Mouse (Mus musculus): ENCODE results near the gene Ip6k3.

Gene Ip6k3

DNA sequence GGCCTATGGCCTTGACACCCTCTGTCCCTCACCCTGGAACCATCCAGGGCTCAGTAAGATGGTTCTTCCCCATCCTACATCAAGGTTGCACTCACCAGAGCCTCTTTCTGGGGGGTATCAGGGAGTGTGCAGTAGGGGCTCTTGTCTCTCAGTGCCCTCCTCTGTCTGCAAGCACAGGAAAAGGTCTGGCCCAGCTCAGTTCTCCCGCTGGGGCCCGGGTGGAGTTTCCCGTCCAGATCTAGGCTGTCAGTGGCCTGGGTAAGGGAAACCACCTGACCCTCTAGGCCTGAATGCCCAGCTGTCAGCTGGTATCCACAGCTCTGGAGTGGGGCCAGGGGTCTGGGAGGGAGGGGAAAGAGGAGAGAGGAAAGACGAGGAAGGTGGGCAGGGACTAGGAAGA is at the start of gene Ip6k3:
Gene Ip6k3, minus strand, starts transcription at position 251 of the 400 bp plus-strand sequence.
- peak; percentile 18 to 45 for DNase-seq

DNA sequence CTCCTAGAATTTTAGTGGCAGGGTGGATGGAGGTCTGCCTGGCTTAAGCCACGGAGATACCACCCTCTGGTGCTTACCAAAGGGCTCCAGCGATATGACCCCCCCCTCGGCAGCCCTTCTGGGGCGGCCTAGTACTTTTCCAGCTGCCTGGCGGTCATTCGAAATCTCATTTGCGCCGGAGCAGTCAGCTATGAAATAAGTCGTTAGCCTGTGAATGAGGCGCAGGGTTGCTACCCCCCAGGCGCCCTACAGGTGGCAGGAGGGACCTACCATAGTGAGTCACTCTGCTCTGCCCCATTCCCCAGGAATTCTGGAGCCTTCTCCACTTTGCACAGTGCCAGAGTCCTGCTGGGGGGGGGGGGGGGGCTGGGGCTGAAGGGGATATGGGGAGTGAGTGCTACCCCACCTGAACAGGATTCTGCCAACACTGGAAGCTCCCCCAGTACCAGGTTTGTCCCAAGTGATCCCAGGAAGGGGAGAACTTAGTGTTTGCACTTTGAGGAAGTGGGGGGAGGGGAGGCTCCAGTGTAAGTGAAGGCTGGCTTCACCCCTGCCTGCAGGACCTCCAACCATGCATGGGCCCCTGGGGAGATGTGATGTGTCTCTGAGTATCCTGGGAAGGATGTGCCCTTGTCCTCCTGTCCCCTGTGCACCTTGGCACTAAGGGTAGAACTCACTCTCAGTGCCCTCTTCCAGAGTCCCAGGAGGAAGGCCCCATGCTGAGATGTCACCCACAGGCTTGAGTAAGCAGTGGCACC is 45.4 kb upstream of the Ip6k3 start:
- DNase-seq = peak; percentile 51 to 64

DNA sequence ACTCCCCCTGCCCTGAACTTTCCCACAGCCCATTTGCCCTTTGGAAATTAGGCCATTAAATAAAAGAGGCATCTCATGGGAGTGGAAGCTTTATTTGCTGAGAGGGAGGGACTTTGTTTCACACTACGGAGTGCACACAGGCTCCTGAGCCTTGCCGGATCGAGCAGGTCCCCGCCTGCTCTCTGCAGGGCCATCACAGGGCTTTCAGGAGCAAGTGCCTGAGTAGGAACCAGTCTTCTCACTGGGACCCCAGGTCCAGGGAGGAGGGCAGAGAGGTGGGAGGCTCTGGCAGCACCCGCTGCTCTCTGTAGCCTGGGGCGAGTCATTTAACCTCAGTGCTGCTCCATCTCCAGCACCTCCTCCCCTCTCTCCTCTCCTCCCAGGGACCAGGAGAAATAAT is 44.4 kb upstream of the Ip6k3 start:
- no peak for DNase-seq

DNA sequence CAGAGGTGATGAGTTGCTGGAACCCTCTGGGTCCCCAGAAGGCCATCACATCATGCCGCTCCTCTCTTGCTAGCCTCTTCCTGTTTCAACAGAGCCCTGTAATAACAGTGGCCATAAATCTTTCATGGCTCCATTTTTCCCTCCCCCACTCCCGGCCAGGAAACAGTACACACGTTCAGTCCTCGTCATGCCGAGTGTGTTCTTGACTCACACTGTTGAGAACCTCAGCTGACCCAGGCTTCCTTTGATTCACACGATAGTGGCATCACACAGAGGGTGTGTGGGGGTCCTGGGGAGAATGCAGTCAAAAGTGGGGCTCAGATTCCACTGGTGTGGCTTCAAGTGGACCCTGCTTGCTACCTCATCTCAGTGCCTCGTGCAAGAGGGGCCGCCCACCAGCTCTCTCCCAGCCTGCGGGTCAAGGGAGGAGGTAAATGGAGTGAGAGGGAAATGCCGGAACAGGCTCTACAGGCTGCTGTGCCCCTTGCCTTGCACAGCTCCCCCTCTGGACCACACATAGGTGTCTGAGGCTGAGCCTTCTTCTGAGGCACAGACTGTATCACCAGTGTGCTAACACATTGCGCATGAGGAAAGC is 39.6 kb upstream of the Ip6k3 start:
- DNase-seq = no peak

DNA sequence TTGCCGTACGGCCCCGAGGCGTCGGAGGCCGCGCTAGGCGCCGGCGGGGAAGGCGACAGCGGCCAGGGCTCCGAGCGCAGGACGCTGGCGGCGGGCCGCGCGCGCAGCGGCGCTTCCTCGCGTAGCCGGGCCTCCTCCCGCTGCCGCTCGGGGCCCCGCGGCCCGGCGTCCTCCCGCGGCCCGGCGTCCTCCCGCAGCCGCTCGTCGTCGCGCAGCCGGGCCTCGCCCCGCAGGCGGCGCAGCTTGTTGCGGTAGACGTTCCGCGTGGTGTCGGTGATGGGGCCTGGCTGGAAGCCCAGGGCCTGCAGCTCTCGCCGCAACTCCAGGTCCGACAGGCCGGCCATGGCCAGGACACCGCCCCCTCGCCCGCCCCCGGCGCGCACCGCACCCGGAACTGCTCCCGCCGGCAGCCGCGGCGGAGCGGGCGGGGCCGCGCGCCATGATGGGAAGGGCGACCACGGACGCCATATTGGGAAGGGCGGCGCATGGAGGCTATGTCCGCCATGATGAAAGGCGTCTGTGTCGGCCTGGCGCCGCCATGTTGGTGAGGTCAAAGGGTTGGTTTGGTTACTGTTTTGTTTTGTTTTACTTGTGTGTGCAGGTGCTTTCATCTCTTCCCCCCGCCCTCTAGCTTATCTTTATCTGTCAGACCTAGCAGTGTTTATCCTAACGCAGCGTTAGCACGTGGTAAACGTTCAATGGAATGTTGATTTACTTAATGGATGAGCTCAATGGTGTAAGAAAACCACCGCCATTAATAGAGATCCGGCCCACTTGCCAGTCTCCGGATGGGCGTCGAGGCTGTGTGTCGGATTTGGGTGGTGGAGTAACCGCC is 36.7 kb upstream of the Ip6k3 start, which contains the start of gene Lemd2:
Gene Lemd2, minus strand, starts transcription at position 395 of the 835 bp plus-strand sequence.
- DNase-seq = peak; percentile 96

DNA sequence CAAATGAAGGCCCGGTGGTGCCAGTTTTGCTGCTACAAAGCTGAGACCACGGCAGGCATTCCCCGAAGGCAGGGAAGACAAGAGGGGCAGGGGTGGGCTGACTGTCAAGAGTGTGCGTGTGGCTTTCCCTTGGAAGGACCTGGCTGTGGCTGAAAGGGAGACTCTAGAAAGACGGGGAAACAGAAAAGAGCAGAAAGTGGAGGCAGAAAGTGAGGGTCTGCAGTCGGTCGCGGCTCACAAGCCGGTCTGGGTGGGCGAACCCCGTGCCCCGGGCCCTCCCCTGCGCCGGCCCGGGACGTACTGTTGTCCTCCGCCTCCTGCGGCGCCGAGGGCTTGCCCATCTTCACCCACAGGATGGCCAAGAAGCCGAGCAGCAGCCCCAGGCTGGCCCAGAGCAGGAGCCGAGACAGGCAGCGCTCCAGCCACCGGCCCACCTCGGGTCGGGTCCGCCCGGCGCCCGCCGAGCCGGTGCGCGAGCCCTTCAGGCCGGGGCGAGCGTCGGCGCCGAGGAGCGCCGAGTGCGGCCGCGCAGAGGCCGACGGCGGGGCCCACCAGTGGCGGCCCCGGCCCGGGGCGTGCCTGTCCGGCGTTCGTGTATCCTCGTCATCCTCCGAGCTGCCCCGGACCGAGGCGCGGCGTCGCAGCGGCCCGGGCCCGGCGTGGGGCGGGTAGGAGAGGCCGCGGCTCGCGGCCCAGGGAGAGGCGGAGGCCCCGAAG is 35.9 kb upstream of the Ip6k3 start:
- peak in 1 of 2 experiments; percentile 20 for DNase-seq

DNA sequence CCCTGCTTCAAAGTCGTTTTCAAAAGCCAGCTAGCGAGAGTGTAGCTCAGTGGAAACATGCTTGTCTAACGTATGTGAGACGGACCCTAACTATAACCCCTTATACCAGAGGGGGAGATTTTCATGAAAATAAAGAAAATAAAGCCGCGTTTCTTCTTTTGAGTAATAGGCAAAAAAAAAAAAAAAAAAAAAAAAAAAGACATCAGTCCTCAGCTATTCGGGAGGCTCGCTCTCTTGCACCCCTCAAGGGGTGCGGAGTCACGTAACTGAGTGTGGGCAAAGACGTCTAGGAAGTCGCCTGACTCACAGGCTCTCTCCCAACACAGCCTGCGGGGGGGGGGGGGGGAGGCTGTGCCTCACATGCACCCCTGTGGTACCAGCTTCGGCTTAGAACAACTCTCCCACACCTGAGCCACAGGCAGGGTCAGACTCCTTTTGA is 35.3 kb upstream of the Ip6k3 start:
- DNase-seq = no peak

DNA sequence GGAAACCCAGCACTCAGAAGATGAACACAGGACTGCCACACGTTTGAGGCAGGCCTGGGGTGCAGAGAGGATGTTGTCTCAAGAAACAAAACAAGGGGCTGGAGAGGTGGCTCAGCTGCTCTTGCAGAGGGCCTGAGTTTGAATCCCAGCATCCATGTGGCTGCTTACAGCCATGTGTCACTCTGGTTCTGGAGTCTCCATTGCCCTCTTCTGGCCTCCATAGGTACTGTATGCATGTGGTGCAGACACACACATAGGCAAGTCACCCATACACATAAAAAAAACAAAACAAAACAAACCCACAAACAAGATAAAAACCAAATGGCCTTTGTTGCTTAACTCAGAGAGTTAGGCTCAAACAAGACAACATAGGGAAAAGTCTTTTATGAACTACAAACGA is 34.4 kb upstream of the Ip6k3 start:
- DNase-seq = no peak

DNA sequence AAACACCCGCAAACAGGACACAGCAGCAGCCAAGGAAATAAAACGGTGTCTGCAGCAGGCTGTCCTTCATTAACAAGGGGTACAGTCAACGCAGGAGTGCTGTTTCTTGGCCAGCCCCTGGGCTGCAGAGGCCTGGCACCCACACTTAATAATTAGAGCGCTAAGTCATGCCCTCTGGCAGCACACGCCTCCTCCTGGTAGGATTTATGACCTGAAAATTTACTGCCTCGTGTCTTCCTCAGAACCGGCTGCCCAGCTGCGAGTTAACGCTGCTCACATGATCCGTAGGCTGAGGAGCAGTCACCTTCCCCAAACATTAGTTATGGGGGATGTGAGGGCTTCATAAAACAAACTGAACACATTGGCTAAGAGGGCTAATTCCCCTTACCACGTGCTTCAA is 33.2 kb upstream of the Ip6k3 start:
- DNase-seq = no peak

DNA sequence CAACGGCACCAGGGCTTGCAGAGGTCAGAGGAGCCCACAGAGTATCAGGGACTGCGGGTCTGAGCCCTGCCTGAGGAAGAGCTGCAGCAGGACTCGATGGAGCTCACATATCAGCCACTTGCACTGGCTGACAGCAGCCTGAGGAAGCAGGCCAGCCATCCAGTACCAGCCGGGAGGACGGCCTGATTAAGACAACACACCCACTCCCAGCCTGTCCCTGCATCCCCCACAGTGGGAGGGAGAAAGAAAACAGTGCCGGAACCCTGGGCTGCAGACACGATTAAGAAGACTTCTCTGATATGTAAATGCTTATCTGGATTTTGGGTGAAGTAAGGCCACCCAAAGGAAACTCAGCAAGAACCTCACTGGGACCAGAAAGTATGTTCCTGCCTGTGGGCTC is 32.3 kb upstream of the Ip6k3 start:
- DNase-seq = no peak

DNA sequence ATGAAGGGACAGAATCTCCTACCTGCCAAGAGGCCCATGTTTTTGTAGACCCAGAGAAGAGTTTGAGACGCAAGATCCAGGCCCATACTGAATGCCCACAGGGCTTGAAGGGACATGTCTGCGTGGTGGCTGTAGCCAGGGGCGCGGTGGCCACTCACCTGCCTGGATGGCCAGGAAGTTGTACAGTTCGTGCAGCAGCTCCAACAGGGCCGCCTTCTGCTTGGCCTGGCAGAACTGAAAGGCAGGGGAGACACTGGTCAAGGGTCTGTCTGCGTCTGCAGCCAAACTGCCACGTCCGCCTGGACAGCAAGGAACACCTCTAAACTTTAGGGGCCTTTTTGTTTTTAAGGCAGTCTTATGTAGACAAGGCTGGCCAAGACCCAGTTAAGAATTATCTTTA is 31.6 kb upstream of the Ip6k3 start:
- no peak for DNase-seq

DNA sequence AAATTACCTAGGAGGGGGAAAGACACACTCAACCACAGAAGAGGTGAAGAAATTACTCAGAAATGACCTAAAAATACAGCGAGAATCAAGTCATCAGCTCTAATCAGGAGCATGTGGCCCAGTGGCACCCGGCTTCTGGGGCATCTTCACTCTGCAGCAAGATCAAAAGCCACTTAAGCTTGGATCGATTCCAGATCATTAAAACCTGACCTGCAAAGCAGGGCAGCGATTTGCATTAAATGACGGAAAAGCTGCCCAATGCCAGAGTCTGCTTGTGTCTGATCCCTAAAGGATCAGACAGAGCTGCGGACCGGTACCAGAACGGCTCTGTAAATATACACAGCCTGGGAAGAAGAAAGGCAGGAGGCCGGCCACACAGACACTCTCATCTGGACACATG is 28.6 kb upstream of the Ip6k3 start:
- DNase-seq = no peak

DNA sequence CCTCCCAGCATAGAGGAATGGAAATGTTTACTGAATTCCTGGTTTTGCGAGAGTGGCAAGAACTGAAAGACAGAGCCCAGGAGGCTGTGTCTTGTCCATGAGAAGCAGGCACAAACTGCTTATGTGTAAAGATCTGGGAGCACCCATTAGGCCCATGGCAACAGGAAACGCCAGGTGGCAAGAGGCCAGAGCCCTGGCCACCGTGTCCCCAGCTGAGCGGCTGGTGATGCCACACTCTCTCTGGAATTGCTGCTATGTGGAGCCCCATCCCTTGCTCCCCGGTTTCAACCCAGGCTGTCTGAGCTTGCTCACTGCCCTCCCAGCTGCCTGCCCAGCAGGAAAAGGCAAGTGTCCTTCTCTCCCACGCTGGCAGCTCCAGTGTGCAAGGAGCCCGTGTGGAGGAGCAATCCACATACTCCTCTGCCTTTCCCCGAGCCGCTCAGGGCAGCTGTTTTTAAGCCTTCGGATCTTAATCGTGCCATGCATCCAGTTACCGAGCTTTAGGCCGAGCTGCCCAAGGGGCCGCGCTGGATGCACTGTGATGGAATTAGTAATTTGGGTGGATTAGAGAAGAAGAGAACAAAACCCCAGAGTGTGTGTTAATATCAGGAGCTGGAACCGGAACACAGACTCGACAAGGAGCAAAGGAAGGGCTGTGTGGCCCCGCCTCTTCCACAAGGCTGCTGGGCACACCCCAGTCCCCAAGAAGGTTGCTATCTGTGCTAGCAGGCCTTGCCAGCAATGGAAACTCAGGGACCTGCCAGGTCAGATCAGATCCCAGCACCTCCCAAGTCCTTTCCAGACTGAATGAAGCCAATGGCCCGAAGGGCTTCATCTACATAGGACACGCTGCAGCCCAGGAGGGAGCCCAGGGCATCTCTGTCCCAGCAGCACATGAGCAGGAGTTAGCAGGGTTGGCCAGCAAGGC is 26.9 kb upstream of the Ip6k3 start:
- DNase-seq = peak in 1 of 2 experiments; percentile 17

DNA sequence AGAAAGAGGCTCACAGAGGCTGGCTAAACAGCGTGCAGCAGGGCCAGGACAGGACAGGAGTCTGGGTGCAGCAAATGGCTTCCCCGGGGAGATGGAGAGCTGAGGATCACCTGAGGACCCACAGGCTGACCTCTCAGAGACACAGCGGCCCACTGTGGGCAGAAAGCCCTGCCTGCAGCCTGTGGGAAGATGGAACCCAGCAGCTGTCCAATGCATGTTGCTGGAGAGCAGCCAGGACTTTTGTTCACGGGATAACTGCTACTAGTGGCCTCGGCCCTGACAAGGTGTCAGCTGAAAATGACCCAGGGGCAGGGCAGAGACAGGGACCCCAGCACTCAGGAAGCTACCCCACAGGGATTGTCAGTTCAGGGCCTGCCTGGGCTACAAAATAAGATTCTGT is 24.2 kb upstream of the Ip6k3 start:
- DNase-seq = no peak

DNA sequence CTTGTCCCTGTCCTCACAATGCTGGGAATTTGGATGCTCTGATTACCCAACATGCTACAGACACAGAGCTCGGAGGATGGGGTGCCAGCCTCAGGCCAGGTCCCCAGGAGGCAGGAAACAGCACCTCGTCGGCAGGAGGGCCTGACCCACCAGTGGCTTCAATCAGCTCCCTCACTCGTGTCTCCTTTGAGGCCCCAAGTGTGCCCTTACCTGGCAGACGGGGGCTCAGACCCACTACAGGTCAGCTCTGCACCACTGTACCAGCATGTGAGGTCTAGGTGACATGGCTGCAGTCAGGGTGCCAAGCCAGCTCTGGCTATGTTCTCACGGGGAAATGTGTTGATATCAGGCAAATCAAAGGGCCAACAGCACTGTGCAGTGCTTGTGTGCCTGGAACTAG is 23.6 kb upstream of the Ip6k3 start:
- no peak for DNase-seq

DNA sequence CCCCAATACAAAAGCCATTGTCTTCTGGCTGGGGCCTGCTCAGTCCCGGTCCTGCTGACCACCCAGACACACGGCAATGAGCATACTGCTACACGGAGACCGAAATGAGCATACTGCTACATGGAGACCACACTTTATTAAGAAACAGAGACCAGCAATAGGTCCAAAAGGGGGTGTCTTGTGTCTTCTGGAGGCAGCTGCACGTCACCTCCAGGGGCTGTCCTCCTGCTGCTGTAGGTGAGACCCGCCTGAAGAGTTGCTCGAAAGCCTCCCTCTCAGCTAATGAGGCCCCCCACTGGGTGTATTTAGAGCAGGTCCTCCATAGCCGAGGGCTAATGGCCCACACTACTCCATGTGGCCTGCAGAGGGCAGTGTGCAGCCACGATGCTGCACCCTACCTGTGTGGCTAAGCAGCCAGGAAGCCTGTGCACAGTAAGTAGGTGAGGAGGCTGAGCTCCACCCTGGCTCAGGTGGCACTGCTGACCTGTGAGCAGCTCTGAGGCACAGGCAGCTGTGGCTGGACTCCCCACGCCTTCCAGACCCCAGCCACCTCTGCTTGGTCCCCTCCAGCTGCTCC is 22.1 kb upstream of the Ip6k3 start:
- peak; percentile 50 to 56 for DNase-seq

DNA sequence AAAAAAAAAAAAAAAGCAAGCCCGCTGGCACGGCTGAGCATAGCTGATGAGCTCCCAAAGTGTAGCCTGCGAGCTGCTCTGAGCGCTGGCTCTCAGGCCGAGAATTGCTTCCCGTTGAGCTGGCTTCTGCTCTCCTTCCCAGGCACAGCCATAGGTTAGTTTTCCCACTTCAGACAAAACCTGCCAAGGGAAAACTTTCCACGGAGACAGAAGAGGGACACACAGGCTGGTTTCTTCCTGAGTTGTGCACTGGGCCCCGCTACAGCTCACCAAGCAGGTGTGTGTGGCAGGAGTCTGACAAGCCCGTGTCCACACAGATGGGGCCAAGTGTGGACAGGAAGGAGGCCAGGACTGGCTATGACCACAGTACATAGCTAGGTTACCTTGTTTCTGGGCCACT is 21.3 kb upstream of the Ip6k3 start:
- no peak for DNase-seq

DNA sequence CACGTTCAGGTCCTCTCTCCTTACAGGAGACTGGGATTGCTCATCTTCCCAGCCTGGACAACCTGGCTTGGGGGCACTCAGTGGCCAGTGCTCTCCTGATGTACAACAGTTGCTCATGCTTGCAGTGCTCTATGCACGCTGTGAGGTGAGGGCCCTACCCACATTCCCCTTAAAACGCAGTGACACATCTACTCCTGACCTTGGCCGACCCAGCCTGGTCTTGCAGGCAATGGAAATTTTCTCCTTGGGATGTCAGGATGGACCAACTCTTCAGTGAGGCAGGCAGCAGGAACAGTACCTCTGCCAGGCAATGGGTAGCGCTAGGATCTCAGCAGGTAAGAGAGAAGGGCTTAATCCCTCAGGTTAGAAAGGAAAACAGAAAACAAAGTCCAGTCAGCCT is 19.5 kb upstream of the Ip6k3 start:
- DNase-seq = no peak

DNA sequence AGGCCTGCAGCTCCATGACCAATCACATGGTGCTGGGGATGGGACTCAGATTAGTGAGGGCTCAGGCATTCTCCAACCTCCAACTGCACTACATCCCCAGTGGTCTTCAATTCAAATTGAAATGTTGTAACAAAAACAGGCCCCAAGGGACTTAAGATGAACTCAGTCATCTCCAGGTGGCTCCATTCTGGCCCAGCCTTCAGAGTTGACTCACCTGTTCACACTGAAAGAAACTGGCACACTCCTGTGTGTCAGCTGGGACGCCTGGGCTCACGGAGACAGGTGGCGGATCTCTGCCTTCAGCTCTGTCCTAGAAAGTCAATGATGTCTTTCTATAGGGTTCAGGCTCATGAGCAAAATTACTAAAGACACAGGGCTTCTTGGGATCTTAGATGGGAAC is 18.5 kb upstream of the Ip6k3 start:
- DNase-seq = no peak

DNA sequence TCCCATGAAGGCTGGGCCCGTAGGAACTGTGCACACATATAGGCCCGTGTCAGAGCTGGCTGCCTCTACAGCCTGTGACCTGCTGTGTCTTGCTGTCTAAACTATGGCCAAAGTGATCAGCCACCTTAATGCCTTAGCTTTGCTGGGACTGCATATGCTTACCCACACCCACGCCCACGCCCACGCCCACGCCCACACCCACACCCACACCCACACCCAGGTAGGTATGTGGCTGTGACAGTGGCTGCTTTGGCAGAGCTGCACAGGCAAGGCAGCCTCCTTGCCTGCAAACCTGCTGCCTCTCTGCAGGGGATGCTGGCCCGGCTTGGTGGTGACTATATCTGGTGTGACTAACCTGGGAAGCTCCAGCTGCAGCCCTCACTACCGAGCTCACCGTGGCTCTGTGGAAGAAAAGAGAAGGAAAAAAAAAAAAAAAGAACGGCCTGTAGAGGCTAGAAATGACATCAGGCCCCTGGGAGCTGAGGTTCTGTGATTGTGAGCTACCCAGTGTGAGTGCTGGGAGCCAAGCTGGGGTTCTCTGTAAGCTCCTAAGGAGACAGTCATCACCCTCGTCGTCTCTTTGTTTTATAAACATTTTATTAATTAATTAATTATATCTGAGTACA is 16.2 kb upstream of the Ip6k3 start:
- DNase-seq = no peak

DNA sequence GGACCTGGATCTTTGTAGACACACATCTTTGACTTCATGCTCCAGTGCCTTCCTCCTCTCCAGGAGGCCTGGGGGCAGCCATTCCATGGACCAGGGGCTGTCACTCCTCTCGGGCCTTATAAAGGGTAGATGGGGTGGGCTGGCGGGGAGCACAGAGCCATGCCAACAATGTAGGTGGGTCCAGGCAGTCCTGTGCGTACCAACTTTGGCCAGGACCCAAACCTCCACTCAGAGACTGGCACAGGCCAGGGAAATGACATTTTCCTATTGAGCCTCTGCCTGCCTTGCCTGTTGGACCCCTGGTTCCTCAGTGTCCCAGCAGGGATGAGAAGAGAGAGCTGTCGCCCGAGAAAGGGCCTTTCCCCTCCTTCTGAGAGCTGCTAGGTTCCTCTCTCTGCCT is 14.8 kb upstream of the Ip6k3 start:
- DNase-seq = no peak
